Mouse (Mus musculus) CH12.LX (cell line): Measurements from ENCODE around the gene Tm6sf2. TPM values are rescaled to one million over a fixed set of nuclear protein-coding genes. Genes with fewer than 3 reads are reported as not detected.

Experiments
- polyA plus RNA-seq: library from polyadenylated mRNA; unstranded; fragments of >175 nt; gene quantifications from 2 replicates; pipeline ENCODE4 v1.2.1, GENCODE M21; 2012; ENCODE audit warnings: low read depth; ENCODE audit not compliant: insufficient read length
- total RNA-seq, 2 experiments: library from RNA; depleted of rRNA; stranded (reverse); fragments of 300-350 nt in 1 of 2; fragments of >200 nt in 1 of 2; gene quantifications; 2 replicates each; pipeline ENCODE4 v1.2.3; 2012 to 2014

Gene Tm6sf2
- total and polyA plus RNA-seq, 3 experiments = 0.40 to 2.6 (median 1.9) TPM

Other genes with a start within 250 kb of the Tm6sf2 start
Only the 20 nearest of the 22 such genes appear.
- gene Cilp2, start 185.2 kb upstream of the Tm6sf2 start, total RNA-seq (2012; rRNA removed) = 0.08 TPM in 2 replicates
- 0.04 TPM in 1 of 2 replicates, not detected in the other for gene Cilp2, start 185.2 kb upstream of the Tm6sf2 start, total RNA-seq (2014; rRNA removed)
- gene Cilp2, start 185.2 kb upstream of the Tm6sf2 start, polyA plus RNA-seq = 0.07 TPM in 1 of 2 replicates, not detected in the other
- gene Tssk6, start 170.7 kb upstream of the Tm6sf2 start, total RNA-seq (2012; rRNA removed) = 1.5 and 1.8 TPM in 2 replicates
- 0.35 and 0.44 TPM in 2 replicates for gene Tssk6, start 170.7 kb upstream of the Tm6sf2 start, total RNA-seq (2014; rRNA removed)
- 1.7 and 2.3 TPM in 2 replicates for gene Tssk6, start 170.7 kb upstream of the Tm6sf2 start, polyA plus RNA-seq
- 153 and 177 TPM in 2 replicates for gene Ndufa13, start 170.4 kb upstream of the Tm6sf2 start, total RNA-seq (2012; rRNA removed)
- gene Ndufa13, start 170.4 kb upstream of the Tm6sf2 start, total RNA-seq (2014; rRNA removed) = 60.9 and 74.7 TPM in 2 replicates
- gene Ndufa13, start 170.4 kb upstream of the Tm6sf2 start, polyA plus RNA-seq = 90.1 and 104 TPM in 2 replicates
- gene Yjefn3, start 170.2 kb upstream of the Tm6sf2 start, total RNA-seq (2012; rRNA removed) = 8.0 and 9.5 TPM in 2 replicates
- 3.3 and 3.6 TPM in 2 replicates for gene Yjefn3, start 170.2 kb upstream of the Tm6sf2 start, total RNA-seq (2014; rRNA removed)
- gene Yjefn3, start 170.2 kb upstream of the Tm6sf2 start, polyA plus RNA-seq = 8.4 and 10.5 TPM in 2 replicates
- 70.8 and 73.2 TPM in 2 replicates for gene Gatad2a, start 76.5 kb upstream of the Tm6sf2 start, total RNA-seq (2012; rRNA removed)
- 31.5 and 35.7 TPM in 2 replicates for gene Gatad2a, start 76.5 kb upstream of the Tm6sf2 start, total RNA-seq (2014; rRNA removed)
- 95.1 and 122 TPM in 2 replicates for gene Gatad2a, start 76.5 kb upstream of the Tm6sf2 start, polyA plus RNA-seq
- 37.2 and 38.4 TPM in 2 replicates for gene Mau2, start 30.2 kb upstream of the Tm6sf2 start, total RNA-seq (2012; rRNA removed)
- gene Mau2, start 30.2 kb upstream of the Tm6sf2 start, total RNA-seq (2014; rRNA removed) = 24.4 and 25.5 TPM in 2 replicates
- gene Mau2, start 30.2 kb upstream of the Tm6sf2 start, polyA plus RNA-seq = 15.7 and 19.5 TPM in 2 replicates
- gene Sugp1, start 30.1 kb upstream of the Tm6sf2 start, total RNA-seq (2012; rRNA removed) = 21.8 and 24.0 TPM in 2 replicates
- gene Sugp1, start 30.1 kb upstream of the Tm6sf2 start, total RNA-seq (2014; rRNA removed) = 5.0 and 5.3 TPM in 2 replicates
- gene Sugp1, start 30.1 kb upstream of the Tm6sf2 start, polyA plus RNA-seq = 43.9 and 44.2 TPM in 2 replicates
- gene Hapln4, start 10.5 kb downstream of the Tm6sf2 start, total RNA-seq (2012; rRNA removed) = 0.29 and 0.30 TPM in 2 replicates
- gene Hapln4, start 10.5 kb downstream of the Tm6sf2 start, total RNA-seq (2014; rRNA removed) = 0.07 and 0.08 TPM in 2 replicates
- gene Hapln4, start 10.5 kb downstream of the Tm6sf2 start, polyA plus RNA-seq = 0.20 and 0.30 TPM in 2 replicates
- 2.1 and 2.6 TPM in 2 replicates for gene Ncan, start 47.9 kb downstream of the Tm6sf2 start, total RNA-seq (2012; rRNA removed)
- gene Ncan, start 47.9 kb downstream of the Tm6sf2 start, total RNA-seq (2014; rRNA removed) = 3.5 and 3.9 TPM in 2 replicates
- 5.3 and 6.0 TPM in 2 replicates for gene Ncan, start 47.9 kb downstream of the Tm6sf2 start, polyA plus RNA-seq
- gene Nr2c2ap, start 58.4 kb downstream of the Tm6sf2 start, total RNA-seq (2012; rRNA removed) = 22.7 and 27.4 TPM in 2 replicates
- gene Nr2c2ap, start 58.4 kb downstream of the Tm6sf2 start, total RNA-seq (2014; rRNA removed) = 15.6 and 16.4 TPM in 2 replicates
- 61.3 and 71.3 TPM in 2 replicates for gene Nr2c2ap, start 58.4 kb downstream of the Tm6sf2 start, polyA plus RNA-seq
- gene Rfxank, start 66.2 kb downstream of the Tm6sf2 start, total RNA-seq (2012; rRNA removed) = 13.8 and 17.2 TPM in 2 replicates
- gene Rfxank, start 66.2 kb downstream of the Tm6sf2 start, total RNA-seq (2014; rRNA removed) = 10.5 and 13.4 TPM in 2 replicates
- gene Rfxank, start 66.2 kb downstream of the Tm6sf2 start, polyA plus RNA-seq = 9.5 and 12.3 TPM in 2 replicates
- gene Borcs8, start 66.6 kb downstream of the Tm6sf2 start, total RNA-seq (2012; rRNA removed) = 56.4 and 63.9 TPM in 2 replicates
- 22.2 and 28.7 TPM in 2 replicates for gene Borcs8, start 66.6 kb downstream of the Tm6sf2 start, total RNA-seq (2014; rRNA removed)
- 44.0 and 45.8 TPM in 2 replicates for gene Borcs8, start 66.6 kb downstream of the Tm6sf2 start, polyA plus RNA-seq
- 194 and 232 TPM in 2 replicates for gene Mef2b, start 66.8 kb downstream of the Tm6sf2 start, total RNA-seq (2012; rRNA removed)
- 60.1 and 61.0 TPM in 2 replicates for gene Mef2b, start 66.8 kb downstream of the Tm6sf2 start, total RNA-seq (2014; rRNA removed)
- gene Mef2b, start 66.8 kb downstream of the Tm6sf2 start, polyA plus RNA-seq = 130 and 168 TPM in 2 replicates
- gene Tmem161a, start 99.4 kb downstream of the Tm6sf2 start, total RNA-seq (2012; rRNA removed) = 54.2 and 65.0 TPM in 2 replicates
- 68.2 and 73.6 TPM in 2 replicates for gene Tmem161a, start 99.4 kb downstream of the Tm6sf2 start, total RNA-seq (2014; rRNA removed)
- 42.3 and 48.5 TPM in 2 replicates for gene Tmem161a, start 99.4 kb downstream of the Tm6sf2 start, polyA plus RNA-seq
- 2.5 and 3.0 TPM in 2 replicates for gene Slc25a42, start 139.4 kb downstream of the Tm6sf2 start, total RNA-seq (2012; rRNA removed)
- 0.63 and 0.80 TPM in 2 replicates for gene Slc25a42, start 139.4 kb downstream of the Tm6sf2 start, total RNA-seq (2014; rRNA removed)
- gene Slc25a42, start 139.4 kb downstream of the Tm6sf2 start, polyA plus RNA-seq = 2.9 and 3.4 TPM in 2 replicates
- gene Sugp2, start 161.3 kb downstream of the Tm6sf2 start, total RNA-seq (2012; rRNA removed) = 22.4 and 23.6 TPM in 2 replicates
- 9.4 and 10.0 TPM in 2 replicates for gene Sugp2, start 161.3 kb downstream of the Tm6sf2 start, total RNA-seq (2014; rRNA removed)
- gene Sugp2, start 161.3 kb downstream of the Tm6sf2 start, polyA plus RNA-seq = 20.1 and 21.4 TPM in 2 replicates
- gene Armc6, start 161.5 kb downstream of the Tm6sf2 start, total RNA-seq (2012; rRNA removed) = 31.1 and 39.2 TPM in 2 replicates
- gene Armc6, start 161.5 kb downstream of the Tm6sf2 start, total RNA-seq (2014; rRNA removed) = 21.6 and 23.7 TPM in 2 replicates
- gene Armc6, start 161.5 kb downstream of the Tm6sf2 start, polyA plus RNA-seq = 20.0 and 20.7 TPM in 2 replicates
- gene Homer3, start 209.9 kb downstream of the Tm6sf2 start, total RNA-seq (2012; rRNA removed) = 12.5 and 14.0 TPM in 2 replicates
- gene Homer3, start 209.9 kb downstream of the Tm6sf2 start, total RNA-seq (2014; rRNA removed) = 7.5 and 9.0 TPM in 2 replicates
- gene Homer3, start 209.9 kb downstream of the Tm6sf2 start, polyA plus RNA-seq = 11.8 TPM in 2 replicates
- 76.6 and 77.3 TPM in 2 replicates for gene Ddx49, start 229.6 kb downstream of the Tm6sf2 start, total RNA-seq (2012; rRNA removed)
- 58.9 and 64.9 TPM in 2 replicates for gene Ddx49, start 229.6 kb downstream of the Tm6sf2 start, total RNA-seq (2014; rRNA removed)
- 98.4 and 129 TPM in 2 replicates for gene Ddx49, start 229.6 kb downstream of the Tm6sf2 start, polyA plus RNA-seq
- 204 and 243 TPM in 2 replicates for gene Cope, start 229.6 kb downstream of the Tm6sf2 start, total RNA-seq (2012; rRNA removed)
- gene Cope, start 229.6 kb downstream of the Tm6sf2 start, total RNA-seq (2014; rRNA removed) = 134 and 139 TPM in 2 replicates
- gene Cope, start 229.6 kb downstream of the Tm6sf2 start, polyA plus RNA-seq = 148 and 191 TPM in 2 replicates